Mouse (Mus musculus): ENCODE results near the gene Crtc1.

DNA sequence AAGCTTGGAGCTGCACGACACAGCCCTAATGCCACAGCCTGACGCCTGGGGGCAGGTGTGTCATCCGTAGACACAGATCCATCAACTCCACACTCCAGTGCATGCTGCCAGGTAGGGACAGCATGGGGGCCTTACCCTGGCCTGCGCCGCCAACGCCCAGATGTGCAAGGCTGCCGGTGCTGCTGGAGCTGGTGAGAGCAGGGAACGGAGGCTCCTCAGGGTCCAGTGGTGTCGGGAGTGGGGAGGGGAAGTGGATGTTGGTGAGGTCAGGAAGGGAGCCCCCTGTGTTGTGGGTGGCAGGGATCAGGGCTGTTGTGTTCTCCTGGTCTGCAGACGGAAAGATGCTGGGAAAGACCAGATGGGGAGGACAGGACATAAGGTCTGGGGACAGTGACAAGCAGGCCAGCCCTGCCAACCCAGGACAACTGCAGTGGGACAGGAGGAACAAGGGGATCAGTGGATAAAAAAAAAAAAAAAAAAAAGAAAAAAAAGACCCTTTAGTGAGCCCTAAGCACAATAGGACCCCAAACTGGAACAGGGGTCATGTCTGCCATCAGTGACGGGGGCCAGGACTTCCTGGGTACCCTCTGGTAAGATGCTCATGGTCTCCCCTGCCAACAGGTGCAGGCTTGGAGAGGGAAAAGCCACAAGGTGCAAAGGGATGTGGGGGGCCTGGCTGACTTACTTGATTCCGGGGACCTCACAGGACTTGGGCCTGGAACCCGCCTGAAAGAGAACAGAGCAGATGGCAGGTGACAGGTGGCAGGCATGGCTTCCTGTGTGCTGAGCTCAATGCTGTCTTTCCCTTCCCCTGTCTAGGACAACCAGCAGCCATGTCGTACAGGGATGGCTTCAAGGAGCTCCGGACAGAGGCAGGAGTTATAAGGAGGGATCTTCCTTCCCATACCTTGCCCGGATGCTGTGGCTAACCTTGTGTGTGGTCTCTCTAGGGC lies 41.5 kb downstream of the Crtc1 start:
- no peak for TF ChIP-seq POLR2A (IDR thresholded peaks at IDR 0.05; ENCODE audit: borderline replicate concordance, extremely low read depth, low read depth, low read length)
- no peak for TF ChIP-seq CTCF (IDR thresholded peaks at IDR 0.05; ENCODE audit: insufficient read depth, low read length)
